Mouse (Mus musculus): ENCODE measurements at regions not wholly inside any gene's neighbourhood (a gene's known extent, or its start where the extent isn't known, plus 50 kb on each side); places are given as distances from the start of the nearest gene placed in this dataset.

DNA sequence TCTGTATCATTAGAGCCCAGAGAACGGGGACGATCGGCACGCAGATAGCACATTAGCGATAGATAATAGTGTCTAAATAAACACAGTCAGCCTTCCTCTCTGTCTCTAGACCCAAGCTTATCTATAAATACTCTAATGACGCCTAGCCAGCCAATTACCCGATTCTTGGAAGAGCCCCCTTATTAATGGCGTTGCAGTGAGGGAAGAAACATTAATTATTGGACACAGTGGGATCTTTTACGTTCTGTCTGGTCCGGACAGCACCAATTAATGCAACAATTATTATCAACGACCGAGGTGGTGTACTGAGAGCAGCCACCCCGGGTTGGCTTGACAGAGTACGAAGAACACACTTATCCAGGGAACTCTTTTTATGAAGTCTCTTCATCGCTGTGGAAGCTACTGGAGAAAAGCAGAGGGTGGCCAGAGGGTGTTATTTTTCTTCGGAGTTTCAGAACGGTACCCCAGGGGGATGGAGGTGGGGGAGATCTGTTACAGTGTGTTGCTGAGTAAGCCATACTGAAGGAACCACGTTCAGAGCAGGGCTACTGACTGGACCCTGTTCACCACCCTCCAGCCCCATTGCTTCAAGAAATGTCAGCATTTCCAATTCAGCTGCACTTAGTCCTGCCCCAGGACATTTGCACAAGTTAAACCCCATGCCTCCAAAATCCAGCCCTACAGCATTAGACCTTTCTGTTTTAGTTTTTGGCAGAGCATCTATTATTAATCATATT is 195.6 kb downstream of the Emx2 start:
- Histone ChIP-seq H3K79me2 (replicated peaks; ENCODE audit: control insufficient read depth, extremely low read depth, insufficient read depth, poor library complexity, severe bottlenecking) (no peaks in the 10 kb centered on the region), H3K27me3 (replicated peaks) (no peaks in the 10 kb centered on the region), H3K9ac (ENCODE audit: insufficient read depth, low read depth) (no peak overlapping the region), H3K9me3 (replicated peaks; ENCODE audit: low read length) (no peaks in the 10 kb centered on the region), H3K4me1 (ENCODE audit: control insufficient read depth in 1 of 2, insufficient read depth in 2 of 2) (peaks cover 0 to 11% of the 10 kb centered on the region in 2 experiments; a peak in 2 of 4 replicates), H3K4me3 (replicated peaks in 1 of 3; ENCODE audit: low read depth in 2 of 3, low read length in 2 of 3, poor library complexity in 1 of 3) (no peak overlapping the region), H3K4me2 (ENCODE audit: insufficient read depth, low read depth, poor library complexity, severe bottlenecking) (no peak overlapping the region), H3K36me3 (replicated peaks in 1 of 2; ENCODE audit: control insufficient read depth in 1 of 2, insufficient read depth in 1 of 2, low read length in 1 of 2) (no peaks in the 10 kb centered on the region), H3K27ac (ENCODE audit: insufficient read depth, low read depth) (no peak overlapping the region)
- no peak for DNase-seq (ENCODE audit: extremely low read depth)
- in situ Hi-C loops (cut with MboI; ENCODE audit: low pct_ligation_motif_present, low pct_unique_long_range_greater_than_20kb, low sequenced_read_pairs) = no loop called here
- dilution Hi-C loops (cut with MboI; ENCODE audit: extremely low pct_ligation_motif_present, extremely low pct_unique_long_range_greater_than_20kb, low sequenced_read_pairs) = no loop called here
- TF ChIP-seq UBTF (IDR thresholded peaks at IDR 0.05; ENCODE audit: low read depth, low read length) (no peak), MXI1 (IDR thresholded peaks at IDR 0.05; ENCODE audit: low read depth, low read length) (no peak), USF2 (conservative IDR thresholded peaks at IDR 0.05; ENCODE audit: low read depth, low read length) (no peak), POLR2A (IDR thresholded peaks at IDR 0.05; ENCODE audit: low read depth, low read length) (no peak), NRF1 (IDR thresholded peaks at IDR 0.05; ENCODE audit: low read depth, low read length) (no peak), POLR2AphosphoS2 (IDR thresholded peaks at IDR 0.05; ENCODE audit: low read depth, low read length) (no peak), ELF1 (IDR thresholded peaks at IDR 0.05; ENCODE audit: low read depth, low read length) (no peak), CTCF (conservative IDR thresholded peaks at IDR 0.05 in 1 of 2, IDR thresholded peaks at IDR 0.05 in 1 of 2; ENCODE audit: low read depth in 2 of 2, low read length in 2 of 2) (no peak), MAFK (IDR thresholded peaks at IDR 0.05; ENCODE audit: insufficient replicate concordance, low read length) (no peak), SIN3A (IDR thresholded peaks at IDR 0.05; ENCODE audit: low read length) (no peak), MAX (IDR thresholded peaks at IDR 0.05; ENCODE audit: low read length) (no peak), NELFE (IDR thresholded peaks at IDR 0.05; ENCODE audit: low read depth, low read length) (no peak), ETS1 (conservative IDR thresholded peaks at IDR 0.05; ENCODE audit: low read depth, low read length) (no peak), PAX5 (IDR thresholded peaks at IDR 0.05; ENCODE audit: low read length) (no peak), USF1 (IDR thresholded peaks at IDR 0.05; ENCODE audit: low read depth, low read length) (no peak), SMC3 (IDR thresholded peaks at IDR 0.05; ENCODE audit: low read depth, low read length) (no peak), TCF12 (IDR thresholded peaks at IDR 0.05; ENCODE audit: low read depth, low read length) (no peak), GABPA (IDR thresholded peaks at IDR 0.05; ENCODE audit: insufficient replicate concordance, low read depth, low read length) (no peak)

DNA sequence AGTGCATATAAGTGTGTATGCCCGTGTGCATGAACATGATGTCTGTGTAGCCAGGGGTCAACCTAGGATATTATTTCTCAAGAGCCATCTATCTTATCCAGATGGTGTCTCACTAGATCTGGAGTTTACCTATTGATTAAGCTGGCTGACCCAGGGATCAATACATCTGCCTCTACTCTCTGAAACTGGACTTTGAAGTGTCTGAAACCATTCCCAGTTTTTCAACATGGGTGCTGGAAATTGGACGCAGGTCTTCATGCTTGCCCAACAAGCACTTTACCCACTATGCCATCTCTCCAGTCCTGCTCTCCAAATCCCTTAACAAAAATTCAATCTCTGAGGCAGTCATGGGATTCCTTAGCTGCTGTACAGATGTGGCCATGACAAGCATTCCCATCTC is 197.1 kb downstream of the Emx2 start:
- Histone ChIP-seq H3K79me2 (replicated peaks; ENCODE audit: control insufficient read depth, extremely low read depth, insufficient read depth, poor library complexity, severe bottlenecking) (no peaks in the 10 kb centered on the region), H3K4me1 (ENCODE audit: control insufficient read depth in 1 of 2, insufficient read depth in 2 of 2) (peaks cover 0 to 10% of the 10 kb centered on the region in 2 experiments; a peak in 2 of 4 replicates), H3K27me3 (replicated peaks) (no peaks in the 10 kb centered on the region), H3K4me3 (replicated peaks in 1 of 3; ENCODE audit: low read depth in 2 of 3, low read length in 2 of 3, poor library complexity in 1 of 3) (no peak overlapping the region), H3K27ac (ENCODE audit: insufficient read depth, low read depth) (no peak overlapping the region), H3K9ac (ENCODE audit: insufficient read depth, low read depth) (no peak overlapping the region), H3K9me3 (replicated peaks; ENCODE audit: low read length) (no peaks in the 10 kb centered on the region), H3K4me2 (ENCODE audit: insufficient read depth, low read depth, poor library complexity, severe bottlenecking) (no peak overlapping the region), H3K36me3 (replicated peaks in 1 of 2; ENCODE audit: control insufficient read depth in 1 of 2, insufficient read depth in 1 of 2, low read length in 1 of 2) (no peaks in the 10 kb centered on the region)
- in situ Hi-C loops (cut with MboI; ENCODE audit: low pct_ligation_motif_present, low pct_unique_long_range_greater_than_20kb, low sequenced_read_pairs) = no loop called here
- no peak for TF ChIP-seq MEF2A (IDR thresholded peaks at IDR 0.05; ENCODE audit: borderline replicate concordance, low read depth, low read length)
- no peak for TF ChIP-seq CHD1 (IDR thresholded peaks at IDR 0.05; ENCODE audit: low read depth, low read length)
- no peak for TF ChIP-seq POLR2AphosphoS2 (IDR thresholded peaks at IDR 0.05; ENCODE audit: low read depth, low read length)
- TF ChIP-seq TBP (conservative IDR thresholded peaks at IDR 0.05; ENCODE audit: low read depth, low read length) = no peak
- TF ChIP-seq JUN (IDR thresholded peaks at IDR 0.05; ENCODE audit: insufficient read depth, low read depth, low read length) = no peak
- TF ChIP-seq PAX5 (IDR thresholded peaks at IDR 0.05; ENCODE audit: low read length) = no peak
- no peak for TF ChIP-seq SIN3A (IDR thresholded peaks at IDR 0.05; ENCODE audit: low read length)
- TF ChIP-seq NRF1 (IDR thresholded peaks at IDR 0.05; ENCODE audit: low read depth, low read length) = no peak
- no peak for TF ChIP-seq GABPA (IDR thresholded peaks at IDR 0.05; ENCODE audit: insufficient replicate concordance, low read depth, low read length)
- TF ChIP-seq CTCF (conservative IDR thresholded peaks at IDR 0.05 in 1 of 2, IDR thresholded peaks at IDR 0.05 in 1 of 2; ENCODE audit: low read depth in 2 of 2, low read length in 2 of 2) = no peak
- TF ChIP-seq BHLHE40 (IDR thresholded peaks at IDR 0.05; ENCODE audit: low read depth, low read length) = no peak
- TF ChIP-seq NELFE (IDR thresholded peaks at IDR 0.05; ENCODE audit: low read depth, low read length) = no peak
- no peak for TF ChIP-seq ZKSCAN1 (IDR thresholded peaks at IDR 0.05; ENCODE audit: borderline replicate concordance, low read depth, low read length)
- TF ChIP-seq MXI1 (IDR thresholded peaks at IDR 0.05; ENCODE audit: low read depth, low read length) = no peak
- DNase-seq (ENCODE audit: extremely low read depth) = no peak
- dilution Hi-C loops (cut with MboI; ENCODE audit: extremely low pct_ligation_motif_present, extremely low pct_unique_long_range_greater_than_20kb, low sequenced_read_pairs) = no loop called here
